Mouse (Mus musculus): ENCODE data around the gene Anpep.
A peak's percentile ranks its signal among the peaks of the same experiment; 100 is the strongest.
"Not testable (repeated sequence)": the region's sequence is repeated elsewhere in the genome, so short reads cannot be mapped to it uniquely, and the experiment has no call there.

Anpep gene

DNA sequence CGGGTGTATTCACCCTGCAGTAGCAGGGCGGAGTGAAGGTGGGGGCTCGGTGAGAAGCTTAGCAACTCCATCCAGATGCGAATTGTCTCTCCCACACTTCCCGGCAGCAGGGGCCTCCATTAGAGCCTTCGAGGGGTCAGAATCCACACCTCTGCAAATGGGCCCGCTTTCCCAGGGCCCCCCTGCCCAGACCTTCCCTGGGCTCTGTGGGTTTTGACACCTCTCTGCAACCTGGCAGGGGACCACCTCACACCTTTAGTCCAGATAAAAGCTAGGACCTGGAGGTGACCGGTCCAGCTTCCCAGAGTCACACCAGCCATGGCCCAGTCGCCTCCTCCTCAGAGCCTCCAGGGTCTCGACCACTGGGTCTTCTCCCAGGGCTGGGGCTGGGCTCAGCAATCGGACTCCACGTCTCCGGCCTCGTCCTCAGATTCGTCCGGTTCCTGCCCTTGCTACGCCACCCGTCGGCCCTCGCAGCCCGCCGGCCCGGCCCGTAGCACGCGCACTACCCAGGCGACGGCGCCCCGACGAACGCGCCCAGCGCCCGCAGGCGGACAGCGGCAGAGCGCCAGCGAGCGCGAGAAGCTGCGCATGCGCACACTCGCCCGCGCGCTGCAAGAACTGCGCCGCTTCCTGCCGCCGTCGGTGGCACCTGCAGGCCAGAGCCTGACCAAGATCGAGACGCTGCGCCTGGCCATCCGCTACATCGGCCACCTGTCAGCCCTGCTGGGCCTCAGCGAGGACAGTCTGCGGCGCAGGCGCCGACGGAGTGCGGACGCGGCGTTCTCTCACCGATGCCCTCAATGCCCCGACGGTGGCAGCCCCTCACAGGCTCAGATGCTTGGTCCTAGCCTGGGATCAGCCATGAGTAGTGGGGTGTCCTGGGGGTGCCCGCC, 50.0 kb downstream of the Anpep start, which contains the start of gene Mesp2:
Gene Mesp2 (plus strand): TSS at position 117 of the 896 bp plus-strand sequence.
- peak; percentile 84 for DNase-seq (ENCODE audit: low spot score)

DNA sequence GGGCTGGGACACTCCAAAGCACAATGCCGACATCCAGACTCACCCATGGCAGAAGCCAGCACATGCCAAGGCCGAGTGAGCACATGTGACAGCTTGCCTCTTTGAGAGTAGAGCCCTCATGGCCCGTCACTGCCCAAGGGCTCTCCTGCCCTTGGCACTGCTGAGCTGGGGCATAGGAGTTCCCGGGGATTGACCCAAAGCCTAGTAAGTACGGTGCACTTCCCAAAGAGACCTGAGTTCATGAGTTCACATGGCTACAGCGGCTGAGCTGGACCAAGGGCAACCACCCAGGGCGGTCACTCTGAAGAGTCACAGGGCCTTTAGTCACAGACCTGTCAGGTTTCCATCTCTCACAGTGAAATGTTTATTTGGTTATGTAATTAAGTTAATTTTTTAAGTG, 52.3 kb downstream of the Anpep start:
- no peak for DNase-seq (ENCODE audit: low spot score)

DNA sequence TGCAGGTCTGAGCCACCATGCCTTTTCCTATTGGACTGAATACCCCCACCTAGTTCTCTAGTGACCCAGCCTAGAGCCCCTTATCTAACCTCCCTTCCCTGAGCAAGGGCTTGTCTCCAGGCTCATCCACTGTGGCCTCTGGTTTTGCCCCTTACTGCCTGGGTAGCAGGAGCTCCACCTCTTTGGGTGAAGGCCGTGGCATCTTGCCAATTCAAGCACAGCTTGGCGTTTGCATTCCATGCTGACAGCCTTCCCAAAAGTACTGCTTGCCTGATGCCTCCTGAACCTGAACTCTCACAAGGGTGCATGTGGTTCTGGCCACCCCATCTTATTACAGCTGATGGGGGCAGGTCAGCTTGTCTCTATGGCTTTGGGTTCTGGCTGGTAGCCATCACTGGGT, 57.0 kb downstream of the Anpep start:
- DNase-seq (ENCODE audit: low spot score): no peak

DNA sequence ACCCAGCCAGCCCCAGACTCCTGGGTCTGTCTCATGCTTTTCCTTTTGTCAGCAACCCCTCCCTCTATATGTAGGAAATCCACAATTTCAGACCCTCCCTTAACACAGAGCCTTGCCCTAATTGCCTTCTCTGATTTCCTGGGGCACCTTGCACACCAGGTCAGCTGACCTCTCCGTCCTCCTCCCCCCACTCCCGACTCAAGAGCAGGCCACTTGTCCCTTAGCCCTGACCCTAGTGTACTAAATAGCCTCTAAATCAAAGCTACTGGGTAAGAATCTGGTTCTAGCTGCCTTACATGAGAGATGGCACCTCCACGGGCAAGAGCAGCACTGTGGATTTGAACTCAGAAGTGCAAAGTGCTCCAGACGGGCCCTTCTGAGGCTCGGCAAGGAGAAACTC, 58.8 kb downstream of the Anpep start:
- DNase-seq (ENCODE audit: low spot score): no peak

DNA sequence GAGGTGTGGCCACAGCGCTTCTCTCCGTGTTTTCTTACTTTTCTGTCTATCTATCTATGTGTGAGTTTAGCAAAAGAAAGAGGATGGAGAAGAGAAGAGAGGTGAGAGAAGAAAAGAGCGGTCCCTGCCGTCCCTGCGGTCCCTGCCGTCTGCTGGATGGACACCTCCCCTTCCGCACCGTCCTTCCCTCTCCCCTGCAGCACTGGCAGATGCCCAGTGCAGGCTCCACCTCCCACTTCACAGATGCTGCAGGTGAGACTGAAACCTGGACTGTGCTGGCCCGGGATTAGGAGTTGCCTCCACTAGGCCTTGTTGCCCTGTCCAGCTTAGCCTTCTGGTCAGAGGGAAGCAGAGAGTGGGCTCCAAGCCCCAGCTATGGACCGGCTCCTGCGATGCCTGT, 59.5 kb downstream of the Anpep start:
- DNase-seq (ENCODE audit: low spot score): no peak

DNA sequence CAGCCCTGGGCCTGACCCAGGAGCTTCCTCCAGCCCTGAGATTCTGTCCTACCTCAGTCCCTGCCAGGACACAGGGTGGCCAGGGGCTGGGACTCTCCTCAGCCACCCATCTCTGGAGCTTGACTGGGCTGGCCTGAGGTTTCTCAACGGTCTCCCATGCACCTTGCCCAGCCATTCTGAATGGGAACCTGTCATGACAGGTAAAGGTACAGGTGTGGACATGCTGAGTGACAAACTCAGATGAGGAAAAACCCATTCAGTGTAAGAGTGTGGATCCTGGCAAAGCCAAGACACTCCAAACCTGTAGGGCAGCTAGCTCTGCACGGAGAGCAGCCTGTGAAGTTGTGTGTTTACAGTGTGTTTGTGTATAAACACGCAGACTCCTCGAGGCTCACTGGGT, 60.5 kb downstream of the Anpep start:
- no peak for DNase-seq (ENCODE audit: low spot score)

DNA sequence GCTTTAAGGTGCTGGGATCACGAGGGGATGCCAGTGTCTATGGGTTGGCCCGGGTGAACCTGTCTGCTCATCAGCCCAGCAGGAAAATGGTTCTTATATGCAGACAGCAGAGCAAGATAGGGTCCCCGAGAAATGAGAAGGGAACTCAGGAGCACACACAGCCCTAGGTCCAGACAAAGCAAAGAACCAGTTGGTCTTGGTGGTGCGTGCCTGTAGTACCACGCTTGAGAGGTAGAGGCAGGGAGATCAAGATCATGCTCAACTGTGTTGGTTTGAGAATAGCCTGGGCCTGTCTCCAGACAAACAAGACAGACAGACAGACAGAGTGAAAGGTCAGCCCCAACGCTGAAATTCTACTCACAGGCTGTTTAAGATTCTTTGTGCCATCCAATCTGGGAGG, 61.4 kb downstream of the Anpep start:
- DNase-seq (ENCODE audit: low spot score): no peak

DNA sequence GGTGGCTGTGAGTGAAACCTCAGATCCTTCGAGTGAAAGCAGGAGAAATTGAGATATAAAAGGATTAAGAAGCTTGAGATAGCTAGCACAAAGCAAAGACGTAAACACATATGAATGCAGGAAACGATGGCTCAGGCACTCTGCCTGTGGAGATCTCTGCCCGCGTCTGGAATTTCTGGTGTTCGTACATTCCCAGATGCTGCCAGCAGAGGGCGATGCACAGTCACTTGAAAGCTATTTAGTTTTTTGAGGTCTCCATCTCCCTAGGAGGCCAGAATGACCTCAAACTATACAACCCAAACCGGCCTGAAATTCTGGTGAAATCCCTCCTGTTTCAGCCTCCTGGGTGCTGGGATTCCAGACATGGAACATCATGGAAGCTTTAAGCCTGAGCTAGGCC, 61.8 kb downstream of the Anpep start:
- peak; percentile 89 for DNase-seq (ENCODE audit: low spot score)

DNA sequence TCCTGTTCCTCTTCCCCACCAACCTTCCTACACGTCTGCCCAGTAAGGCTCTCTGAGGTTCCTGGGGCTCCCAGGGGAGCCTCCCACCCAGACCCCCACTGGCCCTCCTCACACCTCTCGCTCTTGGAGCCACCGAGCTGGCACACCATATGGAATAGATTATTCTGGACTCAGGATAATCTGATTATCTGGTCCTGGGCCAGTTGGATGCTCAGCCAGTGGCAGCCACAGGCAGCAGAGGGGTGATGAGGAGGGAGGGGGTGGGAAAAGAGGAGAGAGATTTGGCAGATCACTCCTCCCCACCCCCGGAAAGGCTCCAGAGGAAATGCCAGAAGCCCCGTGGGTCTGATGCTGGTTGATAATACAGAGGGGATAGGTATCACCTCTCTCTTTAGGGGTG, 62.3 kb downstream of the Anpep start:
- no peak for DNase-seq (ENCODE audit: low spot score)

DNA sequence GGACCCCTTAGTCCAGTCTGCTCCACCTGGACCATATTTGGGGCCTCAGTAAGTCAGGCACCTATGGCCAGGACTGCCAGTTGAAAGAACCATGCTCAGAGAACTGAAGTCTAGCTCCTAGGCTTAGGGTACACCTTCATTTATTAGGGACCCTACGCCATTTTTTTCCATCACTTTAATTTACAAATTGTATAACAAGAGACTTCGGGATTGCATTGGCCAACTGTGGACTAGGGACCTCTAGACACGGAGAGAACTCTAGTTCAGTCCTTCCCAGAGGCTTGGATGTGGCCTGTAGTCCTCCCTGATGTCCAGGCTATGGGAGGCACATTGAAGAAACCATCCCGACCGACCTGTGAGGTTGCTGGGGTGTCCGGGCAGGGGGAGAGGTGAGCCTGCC, 67.2 kb downstream of the Anpep start, which contains the start of gene Mesp1:
Gene Mesp1 (minus strand): TSS at position 101 of the 400 bp plus-strand sequence.
- no peak for DNase-seq (ENCODE audit: low spot score)

DNA sequence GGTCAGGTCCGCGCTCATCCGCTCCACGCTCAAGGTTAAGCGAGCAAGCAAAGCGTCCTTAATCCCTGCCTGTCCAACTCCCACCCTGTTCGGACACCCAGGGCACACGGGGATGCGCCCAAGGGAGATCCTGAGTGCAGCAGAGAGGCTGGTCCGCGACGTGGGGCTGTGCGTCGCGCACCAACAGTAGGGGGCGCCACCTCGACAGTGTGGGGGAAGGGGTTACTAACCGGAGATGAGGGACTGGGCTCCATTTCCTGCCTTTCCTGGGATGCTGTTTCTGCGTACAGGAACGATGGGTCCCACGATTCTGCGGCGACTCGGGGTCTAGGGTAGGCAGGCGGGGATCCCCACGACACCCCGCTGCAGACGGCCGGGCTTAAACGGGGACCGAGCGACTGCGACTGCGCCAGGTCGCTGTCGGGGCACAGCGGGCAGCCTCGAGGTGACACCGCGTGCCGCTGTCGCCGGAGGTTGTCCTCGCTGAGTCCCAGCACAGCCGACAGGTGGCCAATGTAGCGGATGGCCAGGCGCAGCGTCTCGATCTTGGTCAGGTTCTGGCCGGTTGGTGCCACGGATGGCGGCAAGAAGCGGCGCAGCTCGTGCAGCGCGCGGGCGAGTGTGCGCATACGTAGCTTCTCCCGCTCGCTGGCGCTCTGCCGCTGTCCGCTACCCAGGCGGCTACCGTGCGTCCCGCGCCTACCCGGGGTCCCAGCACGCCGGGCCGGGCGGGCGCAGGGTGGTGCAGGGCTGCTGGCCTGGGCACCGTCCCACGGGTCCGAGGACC, 68.0 kb downstream of the Anpep start:
- peak; percentile 78 for DNase-seq (ENCODE audit: low spot score)

DNA sequence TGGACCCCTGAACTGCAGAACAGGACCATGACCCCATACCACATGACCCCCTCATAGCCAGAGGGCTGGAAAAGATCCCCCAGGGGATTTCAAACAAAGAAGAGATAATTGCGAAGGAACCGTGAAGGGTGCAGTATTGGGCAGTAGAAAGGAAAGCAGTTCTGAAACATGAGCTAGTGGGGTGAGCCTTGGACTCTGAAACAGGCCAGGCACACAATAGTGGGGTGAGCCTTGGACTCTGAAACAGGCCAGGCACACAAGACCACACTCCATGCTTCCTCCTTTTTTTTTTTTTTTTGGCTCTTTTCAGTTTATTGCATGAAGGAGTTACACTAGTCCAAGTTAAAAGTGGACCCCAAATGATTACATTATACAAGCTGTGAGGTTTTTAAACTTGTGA, 71.0 kb downstream of the Anpep start:
- DNase-seq (ENCODE audit: low spot score): not testable (repeated sequence)

DNA sequence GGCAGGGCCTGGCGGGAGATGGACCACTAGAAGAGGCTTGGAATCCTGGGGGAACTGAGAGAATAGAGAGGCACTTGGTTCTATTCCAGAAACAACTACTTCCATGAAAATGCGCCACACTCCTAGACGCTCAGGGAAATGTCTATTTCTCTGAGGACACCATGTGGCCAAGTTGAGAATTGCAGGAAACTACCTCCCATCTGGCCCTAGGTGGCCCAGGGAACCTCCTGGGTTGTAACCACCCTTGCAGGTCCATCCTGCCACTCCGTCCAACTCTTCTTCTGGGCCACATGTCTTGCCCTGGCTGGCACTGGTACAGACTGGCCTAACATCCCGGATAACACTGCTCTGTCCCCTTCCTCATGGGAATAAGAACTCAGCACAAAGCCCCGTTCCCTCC, 74.6 kb downstream of the Anpep start:
- peak; percentile 87 for DNase-seq (ENCODE audit: low spot score)

DNA sequence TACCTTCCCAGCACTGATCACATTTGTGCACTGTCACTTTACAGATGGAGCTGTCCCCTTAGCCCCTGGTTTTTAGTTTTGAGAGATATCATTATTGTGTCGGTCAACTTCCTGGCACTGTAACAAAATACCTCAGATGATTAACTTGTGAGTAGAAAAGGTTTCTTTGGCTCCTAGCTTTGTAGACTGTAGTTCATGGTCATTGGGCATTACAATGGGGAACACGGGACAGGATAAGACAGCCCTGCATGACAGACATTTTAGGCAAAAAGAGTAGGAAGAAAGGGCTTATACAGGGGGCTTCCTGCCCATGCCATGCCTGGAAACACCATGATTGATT, 78.4 kb downstream of the Anpep start:
- DNase-seq (ENCODE audit: low spot score): no peak

DNA sequence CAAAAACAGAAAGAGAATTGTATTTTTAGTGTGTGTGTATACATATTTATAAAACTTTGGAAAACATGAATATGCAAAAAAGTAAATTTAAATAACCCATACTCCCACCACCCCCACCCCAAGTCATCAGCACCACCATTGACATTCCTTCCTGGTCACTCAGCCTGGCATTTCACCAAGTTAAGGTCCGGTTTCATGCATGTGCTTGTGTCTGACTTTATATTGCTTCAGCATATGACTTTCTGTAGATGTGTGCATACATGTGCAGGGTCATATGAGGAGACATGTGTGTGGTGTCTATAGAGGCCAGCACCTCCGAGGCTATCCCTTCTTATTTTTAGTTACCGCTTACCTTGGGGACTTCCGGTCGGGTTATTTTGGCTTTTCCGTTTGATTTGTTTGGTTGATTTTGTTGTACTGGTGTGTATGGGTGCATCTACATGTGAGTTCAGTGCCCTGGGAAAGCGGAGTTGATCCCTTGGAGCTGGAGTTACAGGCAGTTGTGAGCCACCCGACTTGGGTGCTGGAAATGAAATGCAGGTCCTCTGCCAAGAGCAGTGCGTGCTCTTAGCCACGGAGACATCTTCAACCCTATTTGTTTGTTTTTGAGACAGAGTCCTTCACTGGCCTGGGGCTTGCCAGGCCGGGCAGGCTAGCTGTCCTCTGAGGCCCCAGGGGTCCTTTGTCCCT, 78.9 kb downstream of the Anpep start:
- DNase-seq (ENCODE audit: low spot score): no peak

DNA sequence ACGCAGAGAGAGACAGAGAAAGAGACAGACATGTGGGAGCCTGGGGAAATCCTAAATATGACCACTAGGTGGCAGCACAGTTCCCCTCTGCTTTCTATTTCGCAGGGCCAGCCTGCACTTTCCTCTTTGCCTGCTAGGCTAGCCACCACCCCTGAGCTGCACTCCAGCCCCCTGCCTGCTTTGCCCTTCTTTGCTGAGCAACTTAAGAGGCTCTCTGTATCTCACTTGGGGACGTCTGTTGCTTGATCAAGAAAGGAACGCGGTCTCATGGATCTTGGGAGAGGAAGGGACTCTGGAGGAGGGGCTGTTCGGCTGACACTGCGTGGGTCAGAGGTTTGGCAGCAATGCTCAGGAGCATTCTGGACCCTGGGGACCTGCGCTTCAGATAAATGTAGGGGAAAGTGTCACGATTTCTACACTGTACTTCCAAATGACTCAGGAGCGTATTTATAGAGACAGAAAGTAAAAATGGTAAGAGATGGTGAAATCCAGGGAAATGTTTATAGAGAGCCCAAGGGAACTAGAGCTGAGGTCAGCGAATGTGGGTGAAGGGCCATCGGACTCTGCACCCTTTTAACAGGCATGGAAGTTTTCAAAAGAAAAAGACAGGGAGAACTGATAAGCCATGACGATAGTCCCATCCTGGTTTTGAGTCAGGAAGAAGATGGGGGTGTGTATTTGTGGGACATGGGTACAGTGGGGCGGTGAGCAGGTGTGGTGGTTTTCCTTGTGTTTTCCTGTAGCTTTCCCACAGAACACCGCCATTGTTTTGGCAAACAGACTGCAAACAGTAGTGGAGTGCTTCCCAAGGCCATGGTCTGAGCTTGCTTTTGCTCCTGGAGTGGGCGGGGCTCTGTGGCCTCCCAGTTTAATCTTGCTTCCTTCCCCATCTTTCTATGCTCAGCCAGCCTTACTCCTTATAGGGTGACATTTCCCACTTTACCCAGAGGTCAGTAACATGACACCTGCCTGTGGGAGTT, 79.9 kb downstream of the Anpep start:
- peak; percentile 86 for DNase-seq (ENCODE audit: low spot score)

Measured in testis, postnatal 10 days (tissue).